Mouse (Mus musculus): ENCODE measurements around the gene Stk11.

DNA sequence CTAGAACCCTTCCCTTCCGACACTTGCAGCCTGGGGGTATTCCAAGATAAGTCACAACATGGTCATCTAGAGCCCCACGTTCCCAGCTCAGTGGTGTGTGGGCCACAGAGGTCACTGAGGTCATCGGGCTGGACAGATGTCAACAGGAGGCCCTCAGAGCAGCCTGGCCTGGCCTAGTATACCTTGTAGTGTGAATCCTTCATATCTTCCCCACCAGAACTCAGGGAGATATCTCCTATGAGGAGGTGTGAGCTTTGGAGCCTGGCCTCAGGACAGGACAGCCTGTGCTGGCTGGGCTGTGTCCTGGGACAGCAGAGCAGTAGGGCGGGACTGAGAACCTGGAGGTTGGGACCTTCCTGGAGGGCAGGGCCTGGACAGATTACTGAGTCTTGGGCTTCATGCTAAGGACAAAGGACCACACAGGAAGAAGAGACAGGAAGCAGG lies 31.0 kb downstream of the Stk11 start:
- TF ChIP-seq MAFK (IDR thresholded peaks at IDR 0.05; ENCODE audit: insufficient read depth, low read depth, low read length) (no peak), CHD2 (IDR thresholded peaks at IDR 0.05; ENCODE audit: low read depth, low read length) (no peak), HCFC1 (IDR thresholded peaks at IDR 0.05; ENCODE audit: borderline replicate concordance, insufficient read depth, low read length) (no peak)
